Mouse (Mus musculus): ENCODE data around the gene Neto2.

The Neto2 gene

GRCm38 (mm10) chr8:85602737-85603136, 98.0 kb downstream of the Neto2 start:
- DNase-seq (ENCODE audit: low spot score in 2 of 2), result no peak

DNA sequence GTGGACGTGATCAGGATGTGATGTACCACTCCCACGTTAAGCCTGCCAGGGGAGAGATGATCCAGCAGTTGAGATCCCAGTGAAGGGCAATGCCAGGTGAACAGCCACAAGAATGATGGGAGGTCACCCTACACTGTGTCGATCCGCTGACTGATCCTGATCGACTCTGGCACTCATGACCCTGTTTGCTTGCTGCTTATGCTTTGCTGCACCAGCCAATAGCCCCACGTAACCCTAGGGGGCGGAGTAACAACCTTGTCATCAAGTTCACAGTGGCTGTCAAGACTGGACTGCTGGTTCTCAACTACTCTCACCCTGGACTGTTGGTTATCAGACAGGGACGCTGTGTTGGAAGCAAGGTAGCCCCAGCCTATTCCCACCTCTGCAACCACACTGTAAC, 99.0 kb downstream of the Neto2 start:
- DNase-seq (ENCODE audit: low spot score in 2 of 2), result no peak

DNA sequence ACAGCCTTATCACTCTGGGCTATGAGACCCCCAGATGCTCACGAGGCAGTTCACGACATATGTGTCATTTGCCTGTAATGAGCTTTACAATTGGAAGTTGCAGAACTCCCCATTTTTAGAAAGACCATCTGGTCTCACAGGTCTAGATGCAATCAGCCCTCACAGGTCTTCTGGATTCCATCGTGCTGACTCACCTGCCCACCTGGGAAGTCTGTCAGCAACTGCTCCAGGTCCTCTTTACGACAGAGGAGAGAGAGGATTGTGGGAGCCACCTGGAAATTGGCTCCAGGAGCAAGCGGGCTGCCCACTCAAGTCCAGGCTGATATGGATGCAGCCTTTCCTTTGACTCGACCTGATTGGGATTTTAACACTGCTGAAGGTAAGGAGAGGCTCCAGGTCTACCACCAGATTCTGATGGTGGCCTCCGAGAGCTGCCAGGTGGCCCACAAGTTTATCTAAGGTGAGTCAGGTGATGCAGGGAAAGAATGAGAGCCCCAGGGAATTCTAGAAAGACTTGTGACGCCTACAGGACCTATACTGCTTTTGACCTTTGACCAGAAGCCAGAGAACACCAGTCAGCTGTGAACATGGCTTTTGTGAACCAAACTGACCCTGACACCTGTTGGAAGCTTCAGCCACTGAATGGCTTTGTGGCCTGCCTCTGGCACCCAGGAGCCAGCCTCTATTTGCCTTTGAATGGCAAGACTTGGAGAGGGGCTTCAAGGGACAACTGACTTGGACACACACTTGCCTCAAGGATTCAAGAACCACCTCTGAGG, 103.1 kb downstream of the Neto2 start:
- DNase-seq (ENCODE audit: low spot score in 2 of 2), result no peak

GRCm38 (mm10) chr8:85595391-85595790, 105.3 kb downstream of the Neto2 start:
- no peak for DNase-seq (ENCODE audit: low spot score in 2 of 2)

DNA sequence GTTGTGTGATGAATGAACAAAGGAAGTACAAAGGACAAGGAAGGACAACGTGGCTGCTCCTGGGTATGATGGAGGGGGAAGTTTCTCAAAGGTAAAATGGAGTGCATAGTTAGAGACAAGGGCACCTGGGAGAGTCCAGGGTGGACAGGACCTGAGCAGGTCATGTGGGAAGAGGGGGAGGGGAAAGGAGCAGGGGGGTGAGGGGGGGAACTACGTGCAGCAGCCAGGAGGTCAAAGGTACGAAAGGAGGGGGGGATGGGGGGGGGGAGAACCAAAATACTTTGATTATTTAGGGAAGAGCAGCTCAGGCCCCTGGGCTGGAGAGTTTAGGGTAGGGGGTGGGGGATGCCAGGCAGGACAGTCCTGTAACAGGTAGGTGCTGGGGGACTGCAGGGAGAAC, 105.7 kb downstream of the Neto2 start:
- DNase-seq (ENCODE audit: low spot score in 2 of 2), result no peak

GRCm38 (mm10) chr8:85593324-85593723, 107.4 kb downstream of the Neto2 start:
- no peak for DNase-seq (ENCODE audit: low spot score in 2 of 2)

DNA sequence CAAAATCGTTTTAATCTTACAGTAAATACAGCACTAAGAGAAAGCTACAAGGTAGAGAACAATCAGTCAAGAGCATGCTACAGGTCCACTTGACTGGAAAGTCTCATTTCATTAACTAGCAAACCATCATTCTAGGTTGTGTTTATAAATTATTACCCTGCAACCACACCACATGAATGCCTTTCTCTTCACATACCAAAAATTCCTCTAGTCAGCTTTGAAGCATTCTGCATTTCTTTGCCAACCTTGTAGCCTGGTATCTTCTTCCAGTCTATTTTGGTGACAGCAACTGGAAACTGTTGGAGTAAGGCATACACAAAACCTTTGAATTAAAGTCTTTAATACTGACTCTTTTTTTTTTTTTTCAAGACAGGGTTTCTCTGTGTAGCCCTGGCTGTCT, 109.2 kb downstream of the Neto2 start:
- no peak for DNase-seq (ENCODE audit: low spot score in 2 of 2)

DNA sequence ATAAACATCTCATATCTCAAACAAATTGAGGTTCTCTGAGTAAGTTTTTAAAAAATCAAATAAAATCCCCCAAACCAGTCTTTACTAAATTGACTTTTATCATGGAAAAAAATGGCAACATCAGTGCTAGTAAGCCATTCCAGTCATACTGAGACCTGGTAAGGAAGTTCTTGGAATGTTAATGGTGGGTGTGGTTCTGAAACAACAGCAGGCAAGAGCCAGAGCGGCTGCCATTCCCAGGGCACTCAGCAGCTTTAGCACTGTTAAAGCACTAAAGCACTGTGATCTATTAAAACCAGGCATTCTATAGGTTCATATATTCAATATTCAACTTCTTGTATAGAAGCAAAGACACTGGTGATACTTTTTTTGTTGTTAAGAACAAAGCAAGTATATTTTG, 110.5 kb downstream of the Neto2 start:
- DNase-seq (ENCODE audit: low spot score in 2 of 2), result no peak

DNA sequence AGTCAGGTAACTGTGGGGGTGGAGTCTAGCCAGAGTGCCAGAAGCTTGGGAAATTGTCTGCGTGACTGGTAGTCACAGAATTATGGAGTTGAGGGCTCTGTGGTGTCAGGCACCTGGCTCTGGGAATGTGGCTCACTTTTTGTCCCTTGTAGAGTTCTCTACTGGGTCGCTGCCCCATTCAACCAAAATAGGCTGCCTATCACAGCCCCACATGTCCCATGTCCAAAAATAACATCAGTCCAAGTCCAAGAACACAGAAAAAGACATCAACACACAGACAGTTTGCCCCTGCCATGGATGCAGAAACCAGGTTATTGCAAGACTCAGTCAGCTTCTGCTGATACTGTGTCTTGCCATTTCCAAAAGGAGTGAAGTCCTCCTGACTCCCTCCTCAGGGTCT, 112.1 kb downstream of the Neto2 start:
- DNase-seq (ENCODE audit: low spot score in 2 of 2), result no peak
